Mouse (Mus musculus): Measurements from ENCODE around the gene Aebp1. TPM values are rescaled to one million over a fixed set of nuclear protein-coding genes. Genes with fewer than 3 reads are reported as not detected.

Gene Aebp1
- total RNA-seq (2022) = 10 to 100 TPM; 12.3 to 25.9 (median 19.4) TPM

GRCm38 (mm10) chr11:5861678-5862393 lies at the start of gene Aebp1:
TSS of gene Aebp1 (plus strand) at chr11:5861947.
- no peak for DNase-seq (ENCODE audit: low spot score in 2 of 2)

GRCm38 (mm10) chr11:5813381-5813780 lies 48.4 kb upstream of the Aebp1 start:
- no peak for DNase-seq (ENCODE audit: low spot score in 2 of 2)

DNA sequence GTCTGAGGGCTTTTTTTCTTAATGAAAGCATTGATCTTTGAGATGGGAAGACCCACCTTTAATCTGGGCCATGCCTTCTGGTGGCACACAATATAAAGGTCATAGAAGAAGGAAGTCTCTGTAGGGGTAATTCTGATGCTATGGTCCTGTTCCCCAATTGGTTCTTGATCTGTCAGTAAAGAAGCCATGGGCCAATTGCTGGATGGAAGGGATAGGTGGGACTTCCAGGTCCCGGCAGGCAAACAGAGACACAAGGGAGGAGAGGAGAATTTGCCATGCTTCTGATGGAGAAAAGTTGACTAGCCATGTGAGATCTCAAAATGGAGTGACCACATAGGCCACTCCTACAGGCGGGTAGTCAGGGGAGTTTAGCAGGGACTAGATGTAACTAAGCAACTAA lies 42.5 kb upstream of the Aebp1 start:
- DNase-seq (ENCODE audit: low spot score in 2 of 2) = no peak

DNA sequence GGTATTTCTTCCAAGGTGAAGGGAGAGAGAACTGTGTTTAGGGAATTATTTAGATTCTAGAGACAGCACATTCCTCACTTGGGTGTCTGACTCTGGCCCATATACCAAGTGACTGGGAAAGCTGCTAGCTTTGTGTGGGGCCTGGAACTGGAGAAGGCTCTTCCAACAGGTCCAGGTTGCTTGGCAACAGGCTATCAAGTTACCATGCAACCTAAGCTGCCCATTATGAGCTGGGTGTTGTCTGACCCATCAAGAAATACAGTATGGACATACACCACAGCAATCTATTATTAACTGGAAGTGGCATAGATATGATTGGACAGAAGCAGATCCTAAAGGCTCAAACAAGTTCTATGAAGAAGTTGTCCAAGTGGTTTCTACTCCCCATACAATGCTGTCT lies 36.3 kb upstream of the Aebp1 start:
- DNase-seq (ENCODE audit: low spot score in 2 of 2) = no peak

DNA sequence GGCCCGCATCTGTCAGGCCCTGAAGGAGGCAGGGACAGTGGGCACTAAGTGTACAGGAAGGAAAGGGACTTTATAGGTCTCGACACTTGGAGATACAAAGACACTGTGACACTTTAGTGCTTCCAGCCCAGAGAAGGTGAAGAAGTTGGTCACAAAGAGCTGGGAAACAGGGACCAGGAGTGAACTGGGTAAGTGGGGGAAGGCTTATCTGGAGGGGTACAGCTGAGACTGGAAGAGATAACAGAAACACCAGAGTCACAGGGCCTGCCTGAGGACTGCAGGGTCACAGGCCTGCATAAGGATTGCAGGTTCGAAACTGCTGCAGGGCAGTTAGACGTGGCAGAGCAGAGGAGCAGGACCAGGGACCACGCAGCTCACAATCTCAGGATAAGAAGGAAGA lies 33.8 kb upstream of the Aebp1 start:
- DNase-seq (ENCODE audit: low spot score in 2 of 2) = no peak

GRCm38 (mm10) chr11:5828509-5829191 lies 33.1 kb upstream of the Aebp1 start:
- DNase-seq (ENCODE audit: low spot score in 2 of 2) = no peak

GRCm38 (mm10) chr11:5829327-5829726 lies 32.4 kb upstream of the Aebp1 start:
- DNase-seq (ENCODE audit: low spot score in 2 of 2) = no peak

DNA sequence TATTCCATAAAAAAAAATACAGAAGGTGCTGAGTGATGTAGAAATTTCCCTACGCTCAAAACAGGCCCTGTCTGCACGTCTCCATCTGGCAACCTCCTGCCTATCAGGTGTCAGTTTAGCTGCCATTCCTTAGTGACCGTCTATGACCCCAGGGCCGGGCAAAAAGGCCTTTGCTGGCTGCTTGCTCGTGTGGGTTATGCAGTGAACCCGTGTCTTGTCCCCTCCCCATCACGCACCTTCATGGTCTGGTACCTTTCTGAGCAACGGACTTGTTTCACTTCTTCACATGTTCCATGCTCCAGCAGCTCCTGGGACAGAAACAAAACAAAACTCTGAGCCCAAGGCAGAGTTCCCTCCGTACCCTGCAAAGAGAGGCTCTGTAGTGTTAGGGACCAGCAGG lies 27.2 kb upstream of the Aebp1 start:
- DNase-seq (ENCODE audit: low spot score in 2 of 2) = no peak

DNA sequence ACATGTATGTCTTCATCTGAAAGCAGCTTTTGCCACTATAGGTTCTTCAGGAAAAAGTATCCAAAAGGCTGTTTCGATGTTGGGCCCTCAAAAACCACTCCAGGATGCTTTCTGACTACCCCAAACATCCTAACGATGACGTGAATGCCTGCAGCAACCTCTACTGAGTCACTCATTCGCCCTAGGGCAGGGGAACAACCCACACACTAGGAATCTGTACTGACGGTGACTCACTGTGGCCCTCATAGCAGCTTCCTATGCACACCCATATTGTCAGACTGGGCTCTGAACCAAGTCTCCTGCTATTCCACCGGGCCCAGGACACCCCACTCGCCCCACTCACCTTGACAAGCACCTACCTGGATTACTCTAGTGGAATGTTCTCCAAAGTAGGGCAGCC lies 26.7 kb upstream of the Aebp1 start:
- no peak for DNase-seq (ENCODE audit: low spot score in 2 of 2)

DNA sequence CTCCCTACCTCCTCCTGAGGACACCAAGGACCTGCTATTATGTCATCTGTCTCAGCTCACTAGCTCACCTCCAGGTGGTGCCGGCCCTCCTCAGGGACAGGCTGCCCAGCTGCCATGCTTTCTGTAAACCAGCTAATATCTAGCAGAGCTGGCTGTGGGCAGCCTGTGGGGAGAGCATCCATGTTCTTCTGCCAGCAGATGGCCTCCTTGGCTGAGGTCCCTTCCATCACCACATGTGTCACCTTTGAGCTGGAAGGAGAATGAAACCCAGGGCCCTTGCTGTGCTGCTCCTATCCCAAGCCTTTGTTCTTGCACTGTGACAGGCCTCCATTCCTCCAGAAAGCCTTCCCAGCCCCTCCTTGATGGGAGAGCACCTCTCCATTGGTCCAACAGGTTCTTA lies 25.6 kb upstream of the Aebp1 start:
- DNase-seq (ENCODE audit: low spot score in 2 of 2) = no peak

- DNase-seq (ENCODE audit: low spot score in 2 of 2) = peak; percentile 80 to 84
These were observed 24.2 kb upstream of the Aebp1 start, which contains the start of gene Polm for GRCm38 (mm10) chr11:5837251-5838246. TSS of gene Polm (minus strand) at chr11:5838016.

GRCm38 (mm10) chr11:5840346-5840745 lies 21.4 kb upstream of the Aebp1 start:
- DNase-seq (ENCODE audit: low spot score in 2 of 2) = no peak

- DNase-seq (ENCODE audit: low spot score in 2 of 2) = no peak
These were observed 20.0 kb upstream of the Aebp1 start for GRCm38 (mm10) chr11:5841751-5842150.

- no peak for DNase-seq (ENCODE audit: low spot score in 2 of 2)
These were observed 18.6 kb upstream of the Aebp1 start for GRCm38 (mm10) chr11:5843131-5843530.

DNA sequence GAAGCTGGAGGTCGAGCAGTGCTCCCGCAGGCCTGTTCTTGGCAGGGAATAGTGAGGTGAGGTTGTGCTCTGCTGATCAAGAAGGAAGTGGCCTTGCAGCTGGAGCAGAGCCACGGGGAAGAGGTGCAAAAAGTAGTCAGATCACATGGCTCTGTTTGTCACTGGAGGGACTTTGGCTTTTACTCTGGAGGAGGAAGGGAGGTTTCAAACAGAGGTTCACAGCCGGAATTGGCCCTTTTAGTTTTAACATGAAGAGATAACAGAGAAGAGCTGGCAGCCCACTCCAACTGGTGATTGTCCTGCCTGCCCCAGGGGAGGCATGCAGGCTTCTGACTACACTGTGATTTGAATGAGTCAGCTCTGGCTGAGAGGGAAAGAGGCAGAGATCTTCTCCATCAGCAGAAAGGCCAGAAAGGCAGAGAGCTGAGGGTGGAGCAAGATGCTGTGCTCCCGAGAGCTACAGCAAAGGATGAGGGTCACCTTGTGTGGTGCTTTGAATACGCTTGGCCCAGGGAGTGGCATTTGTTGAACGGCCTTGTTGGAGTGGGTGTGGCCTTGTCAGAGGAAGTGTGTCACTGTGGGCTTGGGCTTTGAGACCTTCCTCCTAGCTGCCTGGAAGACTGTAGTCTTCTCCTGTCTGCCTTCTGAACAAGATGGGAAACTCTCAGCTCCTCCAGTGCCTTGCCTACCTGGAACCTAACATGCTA lies 15.0 kb upstream of the Aebp1 start:
- no peak for DNase-seq (ENCODE audit: low spot score in 2 of 2)

- peak; percentile 77 to 81 for DNase-seq (ENCODE audit: low spot score in 2 of 2)
These were observed 13.0 kb upstream of the Aebp1 start for GRCm38 (mm10) chr11:5848741-5849140.

DNA sequence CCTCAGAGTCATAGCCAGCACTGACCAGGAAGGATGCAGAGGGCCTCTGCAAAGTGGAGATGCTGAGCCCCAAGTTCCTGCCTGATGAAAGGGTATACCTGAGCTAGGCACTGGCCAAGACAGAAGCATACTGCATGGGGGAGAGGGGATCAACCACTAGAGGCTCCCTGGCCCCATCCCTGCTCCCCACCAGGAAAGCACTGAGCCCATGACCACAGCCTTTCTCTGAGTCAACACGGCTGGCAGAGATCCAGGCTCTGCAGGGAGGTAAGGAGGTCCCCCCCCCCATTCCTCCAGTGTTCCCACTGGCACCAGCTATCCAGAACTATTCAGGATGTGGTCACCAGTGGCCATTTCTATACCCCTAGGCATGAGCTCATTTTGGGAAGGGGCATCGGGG lies 12.4 kb upstream of the Aebp1 start:
- DNase-seq (ENCODE audit: low spot score in 2 of 2) = no peak

DNA sequence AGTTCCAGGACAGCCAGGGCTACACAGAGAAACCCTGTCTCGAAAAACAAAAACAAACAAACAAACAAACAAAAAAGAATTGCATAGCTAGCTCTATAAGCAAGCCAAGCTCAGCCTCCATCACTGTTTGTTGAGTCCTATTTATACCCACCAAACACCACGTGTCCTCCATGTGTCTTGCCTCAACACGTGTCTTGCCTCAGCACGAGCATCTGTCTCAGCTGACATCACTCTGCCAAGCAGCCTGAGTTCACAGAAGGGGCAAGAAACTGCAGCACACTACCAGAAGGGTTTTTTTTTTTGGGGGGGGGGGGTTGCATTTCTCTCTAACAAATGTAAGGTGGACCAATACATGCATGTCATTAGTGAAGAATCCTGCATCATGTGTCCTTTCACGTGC lies 11.3 kb upstream of the Aebp1 start:
- no peak for DNase-seq (ENCODE audit: low spot score in 2 of 2)

DNA sequence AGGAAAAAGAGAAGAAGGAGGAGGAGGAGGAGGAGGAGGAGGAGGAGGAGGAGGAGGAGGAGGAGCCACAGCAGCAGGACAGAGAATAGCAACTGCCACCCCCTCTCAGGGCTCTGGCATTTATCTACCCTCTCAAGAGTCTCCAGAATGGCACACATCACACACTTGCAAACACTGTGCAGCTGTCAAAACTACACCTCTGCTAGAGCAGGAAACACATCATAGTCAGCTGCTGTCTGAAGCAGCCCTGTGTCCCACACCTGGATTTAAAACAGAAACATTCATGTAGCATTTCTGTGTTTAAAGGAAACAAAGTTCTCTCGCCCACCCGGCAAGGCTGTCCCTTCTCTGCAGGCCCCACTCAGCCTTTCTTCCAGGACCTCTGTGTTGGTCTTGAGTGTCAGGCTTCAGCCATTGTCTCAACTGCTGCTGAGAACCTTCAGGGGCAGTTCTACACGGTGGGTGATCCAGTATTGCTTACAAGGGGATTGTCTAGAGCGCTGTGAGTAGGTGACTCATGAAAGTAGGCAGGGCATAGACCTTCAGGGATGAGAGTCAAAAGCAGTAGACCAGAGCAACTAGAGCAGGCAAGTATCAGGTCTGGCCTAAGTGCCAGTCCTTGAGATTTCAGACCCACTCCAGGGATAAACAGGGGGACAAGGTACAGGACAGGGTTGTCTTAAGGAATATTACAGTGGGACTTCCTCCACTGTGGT lies 10.6 kb upstream of the Aebp1 start:
- no peak for DNase-seq (ENCODE audit: low spot score in 2 of 2)

GRCm38 (mm10) chr11:5852314-5852713 lies 9.4 kb upstream of the Aebp1 start:
- no peak for DNase-seq (ENCODE audit: low spot score in 2 of 2)

DNA sequence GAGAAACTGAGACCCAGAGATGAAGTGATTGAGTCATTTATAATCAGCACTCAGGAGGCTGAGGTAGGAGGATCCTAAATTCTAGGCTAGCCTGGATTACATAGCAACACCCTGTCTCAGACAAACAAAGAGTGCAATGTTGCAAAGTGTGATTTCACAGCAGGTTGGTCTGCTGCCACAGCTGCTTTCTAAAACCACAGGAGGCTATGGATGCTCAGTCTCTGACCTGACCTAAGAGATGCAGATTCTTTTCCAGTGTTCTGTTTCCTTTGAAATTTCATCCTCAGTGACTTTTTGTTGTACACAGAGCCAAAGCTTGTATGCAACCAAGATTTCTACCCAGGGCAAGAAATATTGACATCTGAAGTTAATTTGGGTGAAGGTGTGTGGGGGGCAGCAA lies 6.3 kb upstream of the Aebp1 start:
- no peak for DNase-seq (ENCODE audit: low spot score in 2 of 2)
